Mouse (Mus musculus) layer of hippocampus, adult 9-11 months (tissue): Measurements from ENCODE around the gene Anln.
A peak's percentile ranks its signal among the peaks of the same experiment; 100 is the strongest.
"Not testable (repeated sequence)": the region's sequence is repeated elsewhere in the genome, so short reads cannot be mapped to it uniquely, and the experiment has no call there.

Source experiments
- DNase-seq: peaks from one replicate; pipeline ENCODE4 v3.0.0; 2022

The Anln gene

DNA sequence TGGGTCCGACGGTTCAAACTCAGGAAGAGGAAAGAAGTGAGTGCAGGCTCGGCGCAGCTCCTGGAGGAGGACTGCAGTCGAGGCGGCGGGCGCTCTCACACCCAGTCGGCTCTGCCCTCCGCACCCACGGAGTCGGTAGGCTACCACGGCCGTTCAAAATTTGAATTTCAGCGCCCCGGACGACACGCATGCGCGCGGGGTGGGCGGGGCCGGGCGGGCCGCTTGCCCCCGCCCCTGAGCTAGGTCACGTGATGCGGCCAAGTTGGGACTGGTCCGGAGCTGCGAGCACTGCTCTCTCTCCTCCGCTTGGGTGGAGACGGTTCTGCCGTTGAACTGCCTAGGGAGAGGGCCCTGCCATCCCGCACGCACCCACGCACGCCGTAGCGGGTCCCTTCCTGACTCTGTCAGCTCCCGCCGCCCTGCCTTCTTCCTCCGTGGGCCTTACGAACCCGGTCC is at the start of gene Anln:
TSS of gene Anln (minus strand) at position 168 of the 456 bp plus-strand sequence.
- DNase-seq = peak; percentile 86

DNA sequence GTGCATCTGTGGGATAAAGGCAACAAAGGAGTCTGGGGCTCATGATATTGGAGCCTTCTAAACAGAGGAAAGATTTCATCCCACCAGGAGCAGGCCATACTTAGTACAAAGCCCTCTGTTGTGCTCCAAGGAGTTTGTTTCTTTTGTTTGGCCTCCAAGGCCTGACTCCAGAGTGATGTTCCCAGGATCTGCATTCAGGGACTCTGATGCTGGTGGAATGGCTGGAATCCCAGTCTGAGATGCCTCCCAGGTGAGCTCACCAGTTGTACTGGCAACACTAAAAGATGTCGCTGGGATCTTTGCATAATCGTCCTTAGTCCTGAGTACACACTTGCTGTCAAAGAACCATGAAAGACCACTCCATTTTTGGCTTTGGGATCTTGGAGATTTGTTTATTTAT is 45.1 kb upstream of the Anln start:
- DNase-seq = no peak

DNA sequence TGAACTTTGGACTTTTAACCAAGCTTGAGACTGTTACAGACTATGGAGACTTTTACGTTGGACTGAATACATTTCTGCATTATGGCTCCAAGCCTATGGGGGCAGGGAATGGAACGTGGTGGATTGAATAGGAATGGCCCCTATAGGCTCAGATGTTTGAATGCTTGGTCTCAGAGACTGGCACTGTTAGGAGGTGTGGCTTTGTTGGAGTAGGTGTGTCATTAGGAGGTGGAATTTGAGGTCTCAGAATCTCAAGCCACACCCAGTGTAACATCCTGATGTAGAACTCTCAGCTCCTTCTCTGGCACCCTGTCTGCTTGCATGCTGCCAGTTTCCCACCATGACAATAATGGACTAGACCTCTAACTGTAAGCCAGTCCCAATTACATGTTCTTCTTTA is 44.2 kb upstream of the Anln start:
- DNase-seq = no peak

DNA sequence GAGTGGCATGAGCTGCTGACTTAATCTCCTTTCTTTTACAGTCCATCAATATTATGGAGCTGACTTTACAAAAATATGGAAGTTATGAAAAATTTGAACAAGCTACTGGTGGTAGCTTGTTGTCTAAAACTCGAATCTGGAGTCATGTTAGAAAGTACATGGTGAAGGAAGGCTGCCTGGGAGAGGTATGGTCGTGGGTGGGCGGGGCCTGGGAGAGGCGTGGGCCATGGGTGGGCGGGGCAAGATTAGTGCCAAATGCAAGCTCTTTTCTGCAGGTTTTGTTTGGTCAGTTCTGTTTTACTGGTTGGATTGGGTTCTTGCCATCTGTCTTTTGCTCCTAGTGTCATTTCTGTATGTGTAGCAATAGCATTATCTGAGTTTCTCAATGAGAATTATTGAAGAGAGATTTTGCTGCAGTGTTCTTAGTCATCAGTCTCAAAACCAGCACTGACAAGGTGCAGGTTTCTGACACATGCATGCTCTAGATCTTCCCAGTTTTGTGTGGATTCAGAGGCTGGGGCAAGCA is 41.4 kb upstream of the Anln start:
- DNase-seq = no peak

DNA sequence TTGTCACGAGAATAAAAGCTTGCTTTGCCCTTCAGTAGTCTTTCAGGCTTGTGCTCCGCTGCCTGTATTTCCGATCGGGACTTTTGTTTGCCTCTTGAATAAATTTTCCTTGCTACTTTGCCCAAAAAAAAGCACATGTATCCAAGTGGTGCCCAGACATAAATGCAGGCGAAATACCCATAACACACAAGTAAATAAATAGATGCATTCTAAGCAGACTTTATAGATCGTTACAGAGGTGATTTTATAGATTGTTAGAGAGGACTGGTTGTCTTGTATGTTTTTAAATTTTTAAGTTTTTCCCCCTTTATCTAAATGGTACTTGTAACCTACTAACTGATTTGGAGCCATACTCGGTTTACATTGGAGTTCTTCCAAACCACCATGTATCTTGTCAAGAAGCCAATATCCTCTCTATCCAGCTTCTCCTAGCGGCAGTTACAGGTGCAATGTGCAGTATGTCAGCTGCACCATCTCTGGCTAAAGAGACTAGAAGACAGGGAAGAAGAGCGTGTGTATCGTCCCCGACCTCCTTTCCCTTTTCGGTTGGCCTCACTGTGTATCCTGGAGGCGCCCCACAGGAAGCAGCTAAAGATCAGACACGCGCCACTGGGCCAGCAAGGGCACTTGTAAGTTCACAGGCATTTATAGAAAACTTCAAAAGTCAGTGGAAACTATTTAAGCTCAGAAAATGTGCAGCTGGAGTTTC is 40.7 kb upstream of the Anln start:
- no peak for DNase-seq

DNA sequence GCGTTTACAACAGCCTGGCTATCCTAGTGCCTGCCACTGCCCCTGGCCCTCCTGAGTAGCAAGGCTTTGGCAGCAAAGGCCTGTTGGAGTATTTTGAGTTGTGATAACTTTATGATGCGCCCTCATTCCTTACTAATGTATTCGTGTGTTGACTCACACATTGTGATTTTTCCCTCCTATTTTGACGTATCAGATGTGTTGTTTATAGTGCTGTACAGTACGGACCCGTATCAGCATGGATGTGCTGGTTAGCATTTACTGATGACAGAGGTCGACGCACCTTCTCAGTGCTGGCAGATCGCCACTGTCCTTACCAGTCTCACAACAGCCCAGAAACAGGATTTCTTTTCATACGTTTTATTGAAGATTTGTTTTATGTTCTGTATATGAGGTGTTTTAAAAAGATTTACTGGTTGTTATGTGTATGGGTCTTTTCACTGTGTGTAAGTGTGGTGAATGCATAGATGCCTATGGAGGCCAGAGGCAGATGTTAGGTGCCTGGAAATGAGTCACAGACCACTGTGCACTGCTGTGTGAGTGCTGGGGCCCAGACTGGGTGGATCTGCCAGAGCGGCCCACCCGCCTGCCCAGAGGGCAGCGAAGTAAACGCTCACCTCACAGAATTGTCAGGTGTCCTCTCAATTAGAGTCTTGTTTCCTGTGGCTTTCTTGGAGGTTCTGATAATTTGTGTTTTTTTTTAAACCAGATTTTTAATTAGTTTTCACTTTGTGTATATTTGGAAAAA is 39.9 kb upstream of the Anln start:
- DNase-seq = no peak

DNA sequence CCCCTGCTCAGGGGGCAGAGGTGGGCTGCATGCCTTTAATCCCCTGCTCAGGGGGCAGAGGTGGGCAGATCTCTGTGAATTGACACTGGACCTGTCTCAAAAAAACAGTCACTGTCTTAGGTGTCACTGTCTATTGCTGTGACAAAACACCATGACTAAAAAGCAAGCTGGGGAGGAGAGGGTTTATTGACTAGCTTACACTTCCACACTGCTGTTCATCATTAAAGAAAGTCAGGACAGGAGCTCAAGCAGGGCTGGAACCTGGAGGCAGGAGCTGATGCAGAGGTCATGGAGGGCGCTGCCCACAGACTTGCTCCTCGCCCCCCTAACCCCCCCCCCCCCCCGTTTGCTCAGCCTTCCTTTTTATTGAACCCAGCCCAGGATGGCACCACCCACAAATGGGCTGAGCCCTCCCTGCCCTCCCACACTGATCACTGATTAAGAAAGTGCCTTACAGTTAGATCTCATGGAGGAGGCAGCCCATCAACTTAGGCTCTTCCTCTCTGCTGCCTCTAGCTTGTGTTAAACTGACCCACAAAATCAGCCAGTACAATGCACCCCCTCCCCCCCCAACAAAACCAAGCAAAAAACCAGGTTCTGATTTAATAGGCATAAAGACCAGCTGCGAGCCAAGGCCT is 39.2 kb upstream of the Anln start:
- DNase-seq = no peak

DNA sequence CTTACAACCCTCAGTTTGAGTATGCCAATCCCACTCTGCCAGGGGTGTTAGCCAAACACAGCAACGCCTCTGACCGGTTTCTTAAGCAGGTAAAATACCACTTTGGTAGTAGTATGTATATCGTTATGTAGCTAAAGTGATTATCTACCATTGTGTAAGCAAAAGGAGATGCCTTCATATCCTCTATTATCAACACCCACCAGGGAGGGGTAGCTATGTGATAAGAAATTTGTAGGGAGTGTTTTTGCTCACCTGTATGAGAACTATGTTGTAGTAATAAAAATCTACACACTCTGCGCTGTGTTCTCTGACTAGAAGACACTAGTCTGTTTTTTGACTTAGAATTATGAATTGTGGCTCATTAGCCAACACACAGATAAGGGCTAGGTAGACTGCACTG is 35.7 kb upstream of the Anln start:
- no peak for DNase-seq

DNA sequence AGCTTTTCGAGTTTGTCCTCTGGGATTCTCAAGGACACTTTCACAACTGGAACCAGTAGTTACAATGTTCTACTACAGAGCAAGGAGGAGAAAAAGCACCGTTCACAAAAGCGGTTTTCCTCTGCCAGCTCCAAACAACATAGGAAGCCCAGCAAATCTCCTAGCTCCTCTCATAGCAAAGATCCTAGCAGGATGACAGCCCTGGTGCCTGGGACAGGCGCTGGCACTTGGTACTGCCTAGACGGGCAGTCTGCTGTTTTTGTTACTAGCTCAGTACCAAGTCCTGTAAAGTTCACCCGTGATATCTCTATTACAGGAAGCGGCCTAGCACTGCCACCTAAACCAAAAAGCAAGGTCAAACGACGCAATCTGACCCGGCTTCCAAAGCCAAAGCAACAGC is 35.2 kb upstream of the Anln start:
- no peak for DNase-seq

DNA sequence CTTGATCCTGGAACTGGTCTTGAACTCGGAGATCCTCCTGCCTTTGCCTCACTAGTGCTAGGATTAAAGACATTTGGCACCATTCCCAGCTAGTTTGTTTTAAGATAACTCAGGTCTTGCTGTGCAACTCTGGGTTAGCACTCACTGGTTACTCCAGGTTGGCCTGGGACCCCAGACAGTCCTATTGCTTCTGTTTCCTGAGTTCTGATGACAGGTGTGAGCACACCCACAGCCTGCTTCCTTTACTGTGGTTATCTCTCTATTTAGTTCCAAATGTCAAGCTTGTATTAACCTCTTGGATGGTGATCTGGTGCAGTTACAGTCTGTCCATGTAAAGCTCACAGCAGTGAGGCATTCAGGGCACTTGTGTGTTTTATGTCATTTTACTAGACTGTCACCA is 34.5 kb upstream of the Anln start:
- no peak for DNase-seq

DNA sequence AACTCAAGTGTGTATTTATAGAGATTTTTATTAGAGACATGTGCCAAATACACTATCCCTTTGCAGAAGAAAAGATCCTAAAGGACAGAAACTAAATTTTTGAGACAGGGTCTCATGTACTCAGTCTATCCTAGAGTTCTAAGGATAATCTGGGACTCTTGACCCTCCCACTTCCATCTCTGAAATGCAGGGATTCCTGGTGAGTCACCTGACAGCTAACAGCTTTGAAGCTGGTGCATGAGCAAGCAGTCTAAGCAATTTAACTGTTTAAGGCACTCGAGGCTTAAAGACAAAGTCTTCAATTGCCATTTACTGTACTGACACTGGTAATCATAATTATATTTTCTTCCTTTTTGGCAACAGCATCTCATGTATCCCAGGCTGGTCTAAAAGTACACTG is 33.6 kb upstream of the Anln start:
- no peak for DNase-seq

DNA sequence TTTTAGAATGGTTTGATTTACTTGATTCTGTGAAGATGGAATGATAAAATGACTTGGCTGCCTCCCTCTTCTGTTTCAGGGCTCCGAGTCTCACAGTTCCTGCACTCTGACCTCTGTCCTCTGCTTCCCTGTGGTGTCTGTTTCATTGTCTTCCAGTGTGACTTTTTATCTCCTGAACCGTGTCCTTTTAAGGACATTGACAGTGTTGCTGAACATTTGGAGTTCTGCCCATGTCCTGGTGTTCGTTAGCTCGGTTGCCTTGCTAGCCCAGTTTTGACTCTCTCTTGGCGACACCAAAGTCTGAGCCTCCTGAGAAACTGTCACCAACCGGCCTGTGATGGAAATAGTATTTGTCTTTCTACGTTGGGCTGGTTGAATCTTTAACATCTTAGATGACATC is 31.5 kb upstream of the Anln start:
- DNase-seq = no peak

DNA sequence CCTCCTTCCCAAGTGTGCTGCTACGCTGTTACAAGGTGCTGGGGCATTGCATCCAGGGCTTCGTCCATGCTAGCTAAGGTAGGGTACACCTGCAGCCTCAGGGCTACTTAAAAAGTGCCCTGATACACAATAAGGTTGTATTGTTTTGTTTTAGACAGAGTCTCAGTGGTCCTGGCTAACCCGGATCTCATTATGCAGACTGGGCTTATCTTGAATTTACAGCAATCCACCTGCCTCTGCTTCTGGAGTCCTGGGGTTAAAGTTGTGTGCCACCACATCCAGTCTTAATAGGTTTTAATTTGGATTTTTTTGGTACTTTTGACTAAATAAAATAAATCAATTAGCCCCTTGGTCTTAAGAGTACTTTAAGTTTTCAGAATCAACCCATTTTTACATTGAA is 30.9 kb upstream of the Anln start:
- DNase-seq = no peak

DNA sequence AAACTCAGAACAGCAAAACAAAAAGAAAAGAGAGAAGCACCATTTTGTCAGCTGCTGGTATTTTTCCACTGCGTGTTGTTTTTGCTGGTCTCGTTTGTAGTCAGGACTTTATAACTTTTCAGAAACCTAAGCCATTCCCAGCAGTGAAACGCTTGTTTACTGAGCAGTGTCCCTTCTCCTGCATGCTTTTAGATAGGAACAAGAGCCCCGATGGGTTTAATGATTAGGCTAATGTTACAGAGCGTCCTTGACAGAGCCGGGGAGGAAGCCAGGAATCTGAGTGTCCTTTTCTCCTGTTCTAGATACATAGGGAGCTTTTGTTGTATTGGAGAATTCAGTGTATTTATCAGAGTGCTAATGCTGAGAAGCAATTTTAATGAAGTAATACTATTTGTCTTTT is 28.6 kb upstream of the Anln start:
- DNase-seq = no peak

DNA sequence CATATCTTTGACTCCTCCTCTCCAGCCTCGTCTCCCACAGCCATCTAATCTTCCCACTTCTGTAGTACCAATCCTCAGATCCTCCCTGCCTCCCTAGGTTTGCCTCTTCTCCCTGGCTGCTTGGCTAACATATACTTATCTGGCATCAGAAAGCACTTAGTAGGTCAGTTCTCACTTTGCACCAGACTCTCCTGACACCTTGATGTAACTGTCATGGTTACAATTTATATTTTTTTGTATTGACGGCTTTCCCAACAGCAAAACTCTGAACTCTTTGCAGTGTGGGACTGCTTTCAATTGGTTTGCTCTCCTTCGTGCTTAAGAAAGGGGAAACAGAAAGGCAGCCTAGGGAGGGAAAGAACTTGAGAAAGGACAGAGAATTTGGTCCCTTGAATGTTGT is 27.2 kb upstream of the Anln start:
- no peak for DNase-seq

DNA sequence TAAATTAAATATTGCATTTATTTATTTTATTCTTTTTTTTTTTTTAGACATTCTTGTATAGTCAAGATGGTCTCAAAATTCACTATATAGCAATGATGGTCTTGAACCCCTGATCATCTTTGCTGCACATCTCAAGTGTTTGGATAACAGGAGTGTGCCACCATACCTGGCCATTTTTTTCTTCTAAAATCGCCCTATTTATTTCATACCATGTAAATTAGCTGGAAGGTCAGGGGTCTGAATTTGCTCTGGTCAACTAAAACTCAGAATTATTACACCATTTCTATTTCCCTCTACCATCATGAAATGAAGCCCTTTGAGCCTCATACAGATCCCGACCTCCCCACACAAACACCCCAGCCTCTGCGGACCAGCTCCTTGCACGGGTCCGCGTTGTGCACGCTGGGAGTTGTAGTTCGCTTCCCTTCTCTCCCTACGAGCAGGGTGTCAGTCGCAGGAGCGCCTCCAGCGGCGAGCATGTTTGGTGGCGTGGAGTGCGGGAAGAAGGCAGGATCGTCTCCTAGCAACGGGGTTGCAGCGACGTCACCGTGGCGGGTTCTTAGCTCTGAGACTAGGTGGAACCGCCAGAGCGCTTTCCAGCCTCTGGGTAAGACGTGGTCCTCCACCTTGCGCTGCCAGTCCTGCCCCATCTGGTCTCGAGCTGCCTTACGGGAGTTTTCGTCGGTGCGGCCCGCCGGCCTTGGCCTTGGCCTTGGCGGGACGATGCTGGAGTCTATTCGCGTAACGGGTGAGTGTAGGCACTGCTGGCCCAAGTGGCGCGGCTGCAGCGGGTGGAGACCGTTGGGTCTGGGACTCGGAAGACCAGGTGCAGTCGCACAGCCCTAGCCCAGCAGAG is 22.2 kb upstream of the Anln start, which contains the start of gene 9530077C05Rik:
TSS of gene 9530077C05Rik (plus strand) at position 512 of the 856 bp plus-strand sequence.
- peak; percentile 98 for DNase-seq

DNA sequence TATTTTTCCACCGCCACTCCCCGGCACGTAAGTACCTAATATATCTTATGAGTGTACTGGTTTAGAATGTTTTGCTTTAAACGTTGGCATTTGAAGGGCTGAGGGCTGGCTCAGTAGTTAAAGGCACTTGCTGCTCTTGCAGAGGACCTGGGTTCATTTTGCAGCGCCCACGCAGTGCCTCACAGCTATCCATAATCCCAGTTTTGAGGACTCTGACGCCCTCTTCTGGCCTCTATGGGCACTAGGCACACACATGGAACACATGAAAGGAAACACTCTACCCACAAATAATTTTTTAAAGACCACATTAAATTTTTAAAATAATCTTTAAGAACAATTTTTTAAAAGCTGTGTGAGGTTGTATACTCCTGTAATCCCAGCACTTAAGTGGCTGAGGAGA is 20.5 kb upstream of the Anln start:
- no peak for DNase-seq

DNA sequence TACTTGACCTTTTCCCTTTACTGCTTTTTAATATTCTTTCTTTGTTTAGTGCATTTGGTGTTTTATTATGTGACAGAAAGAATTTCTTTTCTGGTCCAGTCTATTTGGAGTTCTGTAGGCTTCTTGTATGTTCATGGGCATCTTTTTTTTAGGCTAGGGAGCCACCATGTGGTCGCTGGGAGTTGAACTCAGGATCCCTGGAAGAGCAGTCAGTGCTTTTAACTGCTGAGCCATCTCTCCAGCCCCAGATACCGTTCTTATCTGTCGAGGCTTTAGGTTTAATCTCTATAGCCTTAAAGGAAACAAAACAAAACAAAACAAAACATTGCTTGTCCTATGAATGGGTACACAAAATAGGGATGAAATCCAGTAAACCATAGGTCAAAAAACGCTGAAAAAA is 19.4 kb upstream of the Anln start:
- peak; percentile 37 for DNase-seq

DNA sequence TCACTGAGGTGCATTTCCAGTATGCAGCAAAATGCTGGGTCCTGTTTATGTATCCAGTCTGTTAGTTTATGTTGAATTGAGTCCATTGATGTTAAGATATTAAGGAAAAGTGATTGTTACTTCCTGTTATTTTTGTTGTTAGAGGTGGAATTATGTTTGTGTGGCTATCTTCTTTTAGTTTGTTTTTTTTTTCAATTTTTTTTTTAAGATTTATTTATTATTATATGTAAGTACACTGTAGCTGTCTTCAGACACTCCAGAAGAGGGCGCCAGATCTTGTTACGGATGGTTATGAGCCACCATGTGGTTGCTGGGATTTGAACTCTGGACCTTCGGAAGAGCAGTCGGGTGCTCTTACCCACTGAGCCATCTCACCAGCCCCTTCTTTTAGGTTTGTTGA is 18.6 kb upstream of the Anln start:
- DNase-seq = not testable (repeated sequence)

DNA sequence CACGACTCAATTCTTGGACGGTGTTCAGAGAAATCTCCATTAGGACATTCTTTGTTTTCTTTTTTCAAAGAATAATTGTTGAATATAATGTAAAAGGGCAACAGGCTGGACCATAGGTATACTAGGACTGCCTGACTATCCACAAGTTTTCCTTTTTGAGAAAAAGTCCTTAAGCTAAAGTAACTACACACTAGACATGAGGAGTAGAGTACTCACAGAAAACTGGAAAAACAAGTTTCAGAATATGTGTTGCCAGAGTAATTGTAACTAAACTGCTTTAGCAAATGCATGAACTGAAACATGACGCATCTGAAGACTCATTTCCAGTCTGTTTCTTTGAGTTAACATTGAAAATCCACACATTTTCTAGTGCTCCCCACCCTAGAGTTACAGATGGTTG is 16.4 kb upstream of the Anln start:
- DNase-seq = no peak

DNA sequence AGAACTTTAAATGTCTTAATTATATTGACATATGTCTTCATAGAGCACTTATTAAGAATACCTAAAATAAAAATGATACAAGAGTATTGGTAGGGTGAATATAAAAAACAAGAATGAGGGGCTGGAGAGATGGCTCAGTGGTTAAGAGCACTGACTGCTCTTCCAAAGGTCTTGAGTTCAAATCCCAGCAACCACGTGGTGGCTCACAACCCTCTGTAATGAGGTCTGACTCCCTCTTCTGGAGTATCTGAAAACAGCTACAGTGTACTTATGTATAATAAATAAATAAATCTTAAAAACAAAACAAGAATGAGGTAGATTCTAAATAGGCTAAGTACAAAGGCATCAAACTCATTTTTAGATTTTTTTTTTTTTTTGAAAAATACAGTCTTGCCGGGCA is 14.5 kb upstream of the Anln start:
- not testable (repeated sequence) for DNase-seq

DNA sequence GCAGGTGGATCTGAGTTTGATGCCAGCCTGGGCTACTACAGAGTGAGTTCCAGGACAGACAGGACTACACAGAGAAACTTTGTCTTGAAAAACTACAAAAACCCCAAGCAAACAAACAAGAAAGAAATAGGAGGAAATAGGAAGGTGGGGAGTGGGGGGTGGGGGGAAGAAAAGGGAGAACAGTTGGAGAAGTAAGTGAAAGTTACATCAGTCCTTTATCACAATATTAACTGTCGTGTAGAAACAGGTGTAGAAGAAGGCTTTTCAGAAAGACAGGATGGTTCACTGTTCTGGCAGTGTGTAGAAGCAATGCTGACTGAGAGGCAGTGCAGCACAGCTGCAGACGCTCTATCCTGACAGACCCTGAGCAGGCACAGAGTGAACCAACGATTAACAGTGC is 14.0 kb upstream of the Anln start:
- no peak for DNase-seq

DNA sequence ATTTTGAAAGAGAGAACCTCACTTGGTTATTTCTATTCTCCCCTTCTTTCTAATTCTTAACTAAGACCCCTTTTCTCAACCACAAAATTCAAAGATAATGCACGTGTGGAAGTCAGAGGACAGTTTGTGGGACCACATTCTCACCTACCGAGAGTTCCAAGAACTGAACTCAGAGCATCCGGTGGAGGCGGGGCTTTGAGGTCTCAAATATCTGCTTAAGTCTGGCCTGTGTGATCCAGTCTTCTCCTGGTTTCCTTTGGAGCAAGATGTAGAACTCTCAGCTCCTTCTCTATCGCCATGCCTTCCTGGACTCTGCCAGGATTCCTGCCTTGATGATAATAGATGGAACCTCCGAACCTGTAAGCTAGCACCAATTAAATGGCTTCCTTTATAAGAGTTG is 13.0 kb upstream of the Anln start:
- no peak for DNase-seq
